Mouse (Mus musculus): ENCODE data around the gene Phtf2.

GRCm38 (mm10) chr5:20913372-20914275, 31.7 kb upstream of the Phtf2 start:
- TF ChIP-seq POLR2A (IDR thresholded peaks at IDR 0.05; ENCODE audit: borderline replicate concordance, extremely low read depth, low read depth, low read length) (no peak), CTCF (IDR thresholded peaks at IDR 0.05; ENCODE audit: insufficient read depth, low read length) (peak; percentile 16; the same call in 1 of the 2 replicates)
